32 mouse cellular contexts compared by ENCODE assay signal in the genomic region with DNA sequence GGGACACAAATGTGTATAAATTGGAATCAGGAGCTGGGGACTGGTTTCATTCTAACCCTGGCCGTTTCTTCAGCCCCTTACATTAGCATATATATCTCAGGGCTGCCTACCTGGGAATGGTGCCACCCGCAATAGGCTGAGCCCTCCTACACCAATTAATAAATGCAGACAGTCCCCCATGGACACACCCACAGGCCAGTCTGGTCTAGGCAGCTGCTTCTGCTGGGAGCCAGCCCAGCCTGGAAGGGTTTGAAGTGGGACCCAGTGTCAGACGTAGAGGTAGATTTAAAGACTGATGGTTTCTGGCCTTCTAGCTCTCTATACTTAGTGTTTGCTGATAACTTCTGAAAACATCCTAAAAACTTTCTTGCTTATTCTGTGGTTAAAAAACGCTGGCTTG. TPM values are rescaled to one million over a fixed set of nuclear protein-coding genes. Genes with fewer than 3 reads are reported as not detected.
DNase-seq lines count a peak whose midpoint lies in the region; ATAC-seq lines count a peak whose summit lies in the region.
"Had no signal": no experiment of that assay in that cellular context is flagged by ENCODE, and none has a peak within 500 bp of the region (broad histone marks: within the 10 kb centered on the region; RNA-seq: fewer than 3 reads in every experiment).

No protein-coding gene starts in this region.

- no peak for ATAC-seq in hindbrain, embryonic 12.5 days (ENCODE audit: low FRiP score)
- ATAC-seq in midbrain, embryonic 12.5 days (ENCODE audit: low FRiP score, low read depth) = 0 out of 2 replicates have a peak, but pooled peaks have one; percentile 45
- ATAC-seq in midbrain, embryonic 11.5 days (ENCODE audit: low FRiP score) = no peak; the same call in 1 of the 2 replicates
- ATAC-seq: inflammation-experienced regulatory T-cells, adult 6 months had no signal

- H3K27me3 ChIP-seq in hindbrain, embryonic 10.5 days (ENCODE audit: insufficient read depth, poor library complexity, severe bottlenecking) = no peaks in the 10 kb centered on the region
- no peaks in the 10 kb centered on the region for H3K27me3 ChIP-seq in hindbrain, embryonic 12.5 days
- no peaks in the 10 kb centered on the region for H3K27me3 ChIP-seq in midbrain, embryonic 12.5 days
- no peaks in the 10 kb centered on the region for H3K27me3 ChIP-seq in midbrain, embryonic 11.5 days (ENCODE audit: control insufficient read depth, insufficient read depth, low read length)
- H3K27me3 ChIP-seq: limb, embryonic 13.5 days; lung, embryonic 15.5 days had no signal

- peak; percentile 34 to 42 for DNase-seq in cerebellum, postnatal 14 days
- DNase-seq in cerebellum, adult 9-11 months = no peak
- no peak for DNase-seq in hindbrain, embryonic 10.5 days (ENCODE audit: low spot score)
- no peak for DNase-seq in midbrain, embryonic 11.5 days (ENCODE audit: low spot score, missing footprints)
- DNase-seq in layer of hippocampus, adult 11-12 months (ENCODE audit: low spot score) = no peak
- DNase-seq: adrenal gland, adult 8-10 months; cerebellum, adult 9-10 months; gastrocnemius, postnatal 14 days; heart, adult 11 months; heart, postnatal 36 days; kidney, adult 11 months; kidney, postnatal 14 days; right cerebral cortex, postnatal 4 days; thymus, adult 18-20 months; thymus, postnatal 25 days had no signal

- WGBS in hindbrain, embryonic 10.5 days = 58% methylated on average over 4 of the region's 4 CpGs
- WGBS in hindbrain, embryonic 12.5 days = 44% methylated on average over 4 of the region's 4 CpGs
- 45% methylated on average over 4 of the region's 4 CpGs for WGBS in midbrain, embryonic 12.5 days
- WGBS in midbrain, embryonic 11.5 days = 37% methylated on average over 4 of the region's 4 CpGs

- peaks cover 78% of the 10 kb centered on the region for H3K36me3 ChIP-seq in hindbrain, embryonic 10.5 days
- H3K36me3 ChIP-seq in hindbrain, embryonic 12.5 days = peaks cover 43% of the 10 kb centered on the region
- peaks cover 66% of the 10 kb centered on the region for H3K36me3 ChIP-seq in midbrain, embryonic 12.5 days
- H3K36me3 ChIP-seq in midbrain, embryonic 11.5 days (ENCODE audit: control insufficient read depth, insufficient read depth, low read length) = peaks cover 8% of the 10 kb centered on the region

- peak overlapping the region; percentile 51; the same call in 1 of the 2 replicates for H3K27ac ChIP-seq in hindbrain, embryonic 10.5 days
- H3K27ac ChIP-seq in hindbrain, embryonic 12.5 days = no peak overlapping the region
- peak overlapping the region; percentile 56; the same call in 1 of the 2 replicates for H3K27ac ChIP-seq in midbrain, embryonic 12.5 days (replicated peaks)
- H3K27ac ChIP-seq in midbrain, embryonic 11.5 days (ENCODE audit: low read depth, low read length) = no peak overlapping the region
- H3K27ac ChIP-seq: limb, embryonic 13.5 days; lung, embryonic 15.5 days; midbrain, embryonic 10.5 days; stomach, postnatal 0 days had no signal

- H3K4me2 ChIP-seq in hindbrain, embryonic 12.5 days (replicated peaks) = no peak overlapping the region
- no peak overlapping the region for H3K4me2 ChIP-seq in midbrain, embryonic 12.5 days (replicated peaks)
- H3K4me2 ChIP-seq in midbrain, embryonic 11.5 days = no peak overlapping the region
- H3K4me2 ChIP-seq: heart, embryonic 11.5 days; limb, embryonic 13.5 days; liver, embryonic 11.5 days; lung, embryonic 15.5 days had no signal

- no peak overlapping the region for H3K9ac ChIP-seq in hindbrain, embryonic 12.5 days
- no peak overlapping the region for H3K9ac ChIP-seq in midbrain, embryonic 12.5 days (replicated peaks)
- no peak overlapping the region for H3K9ac ChIP-seq in midbrain, embryonic 11.5 days (ENCODE audit: low read length)
- H3K9ac ChIP-seq: limb, embryonic 13.5 days; lung, embryonic 15.5 days had no signal

- peaks cover 11% of the 10 kb centered on the region for H3K4me1 ChIP-seq in hindbrain, embryonic 10.5 days (replicated peaks)
- peaks cover 6% of the 10 kb centered on the region; the same call in 1 of the 2 replicates for H3K4me1 ChIP-seq in hindbrain, embryonic 12.5 days
- H3K4me1 ChIP-seq in midbrain, embryonic 12.5 days = 0 out of 2 replicates have a peak, but pooled peaks cover 5% of the 10 kb centered on the region
- H3K4me1 ChIP-seq in midbrain, embryonic 11.5 days (ENCODE audit: control insufficient read depth, insufficient read depth, low read length) = peaks cover 2% of the 10 kb centered on the region; the same call in 1 of the 2 replicates
- H3K4me1 ChIP-seq: lung, embryonic 15.5 days had no signal

- no peaks in the 10 kb centered on the region for H3K9me3 ChIP-seq in hindbrain, embryonic 10.5 days
- no peaks in the 10 kb centered on the region for H3K9me3 ChIP-seq in hindbrain, embryonic 12.5 days (replicated peaks)
- H3K9me3 ChIP-seq in midbrain, embryonic 12.5 days = no peaks in the 10 kb centered on the region
- H3K9me3 ChIP-seq in midbrain, embryonic 11.5 days (ENCODE audit: control insufficient read depth, low read length) = no peaks in the 10 kb centered on the region
- H3K9me3 ChIP-seq: G1E; limb, embryonic 13.5 days; lung, embryonic 15.5 days; midbrain, embryonic 10.5 days had no signal

- H3K4me3 ChIP-seq in hindbrain, embryonic 10.5 days = no peak overlapping the region
- H3K4me3 ChIP-seq in hindbrain, embryonic 12.5 days = no peak overlapping the region
- H3K4me3 ChIP-seq in midbrain, embryonic 12.5 days = no peak overlapping the region
- no peak overlapping the region for H3K4me3 ChIP-seq in midbrain, embryonic 11.5 days (ENCODE audit: low read depth, low read length)
- H3K4me3 ChIP-seq: erythroblast, embryonic 14.5 days; limb, embryonic 13.5 days; lung, embryonic 15.5 days; midbrain, embryonic 10.5 days had no signal

RNA-seq across cellular contexts. Expression of a gene that starts 8.0 kb away (rescaled TPM):
- 131 and 136 TPM in 2 replicates for polyA plus RNA-seq in hindbrain, embryonic 10.5 days (2016; fragmentation: Nextera tagmentation; extraction: Ambion mirVana)
- 101 and 112 TPM in 2 replicates for polyA plus RNA-seq in hindbrain, embryonic 12.5 days (2016; fragmentation: Nextera tagmentation; extraction: Ambion mirVana)
- polyA plus RNA-seq in midbrain, embryonic 12.5 days (2016; fragmentation: Nextera tagmentation; extraction: Ambion mirVana) = 126 and 127 TPM in 2 replicates
- 137 and 143 TPM in 2 replicates for polyA plus RNA-seq in midbrain, embryonic 11.5 days (2014; fragmentation: Nextera tagmentation; extraction: Ambion mirVana)

RNA-seq across cellular contexts. Expression of a gene that starts 12.1 kb away (rescaled TPM):
- not detected in 2 replicates for polyA plus RNA-seq in hindbrain, embryonic 10.5 days (2016; fragmentation: Nextera tagmentation; extraction: Ambion mirVana)
- polyA plus RNA-seq in hindbrain, embryonic 12.5 days (2016; fragmentation: Nextera tagmentation; extraction: Ambion mirVana) = 0.08 TPM in 2 replicates
- polyA plus RNA-seq in midbrain, embryonic 12.5 days (2016; fragmentation: Nextera tagmentation; extraction: Ambion mirVana) = not detected in 2 replicates
- polyA plus RNA-seq in midbrain, embryonic 11.5 days (2014; fragmentation: Nextera tagmentation; extraction: Ambion mirVana) = 0.08 TPM in 1 of 2 replicates, not detected in the other
- polyA plus RNA-seq: cortical plate, adult 2 months; embryonic facial prominence, embryonic 14.5 days; erythroblast, embryonic 14.5 days; G1E; heart, embryonic 11.5 days; inflammation-experienced regulatory T-cells, adult 6 months; limb, embryonic 13.5 days; liver, embryonic 11.5 days; liver, embryonic 16.5 days; lung, embryonic 15.5 days; neural tube, embryonic 11.5 days; spleen, adult 2 months; stomach, postnatal 0 days had no signal

RNA-seq across cellular contexts. Expression of a gene that starts 16.9 kb away (rescaled TPM):
- 1.4 and 13.1 TPM in 2 replicates for polyA plus RNA-seq in hindbrain, embryonic 10.5 days (2016; fragmentation: Nextera tagmentation; extraction: Ambion mirVana)
- polyA plus RNA-seq in hindbrain, embryonic 12.5 days (2016; fragmentation: Nextera tagmentation; extraction: Ambion mirVana) = 17.7 and 25.6 TPM in 2 replicates
- 0.38 and 2.7 TPM in 2 replicates for polyA plus RNA-seq in midbrain, embryonic 12.5 days (2016; fragmentation: Nextera tagmentation; extraction: Ambion mirVana)
- polyA plus RNA-seq in midbrain, embryonic 11.5 days (2014; fragmentation: Nextera tagmentation; extraction: Ambion mirVana) = 0.12 and 0.14 TPM in 2 replicates
- polyA plus RNA-seq: erythroblast, embryonic 14.5 days; G1E; inflammation-experienced regulatory T-cells, adult 6 months; kidney, embryonic 14.5 days; liver, embryonic 16.5 days; spleen, adult 2 months had no signal

RNA-seq across cellular contexts. Expression of a gene that starts 50.1 kb away (rescaled TPM):
- polyA plus RNA-seq in hindbrain, embryonic 10.5 days (2016; fragmentation: Nextera tagmentation; extraction: Ambion mirVana) = 1.0 and 1.3 TPM in 2 replicates
- 0.13 and 0.29 TPM in 2 replicates for polyA plus RNA-seq in hindbrain, embryonic 12.5 days (2016; fragmentation: Nextera tagmentation; extraction: Ambion mirVana)
- polyA plus RNA-seq in midbrain, embryonic 12.5 days (2016; fragmentation: Nextera tagmentation; extraction: Ambion mirVana) = not detected in 2 replicates
- 0.16 TPM in 1 of 2 replicates, not detected in the other for polyA plus RNA-seq in midbrain, embryonic 11.5 days (2014; fragmentation: Nextera tagmentation; extraction: Ambion mirVana)
- polyA plus RNA-seq: cortical plate, adult 2 months; erythroblast, embryonic 14.5 days; G1E; inflammation-experienced regulatory T-cells, adult 6 months; liver, embryonic 11.5 days; liver, embryonic 16.5 days; spleen, adult 2 months had no signal

Comparison
In these comparisons a context has a peak if more than half of its experiments do, and no peak if none do; other contexts are left out.
1. DNase-seq: peak in cerebellum, postnatal 14 days (2 of 2); none in cerebellum, adult 9-11 months (single experiment), hindbrain, embryonic 10.5 days (single experiment), midbrain, embryonic 11.5 days (single experiment) and layer of hippocampus, adult 11-12 months (single experiment).
2. H3K27ac ChIP-seq: peak in hindbrain, embryonic 10.5 days (single experiment) and midbrain, embryonic 12.5 days (single experiment); none in hindbrain, embryonic 12.5 days (single experiment) and midbrain, embryonic 11.5 days (single experiment).